Comparison of ENCODE assay signal across 11 mouse cellular contexts in the genomic region with DNA sequence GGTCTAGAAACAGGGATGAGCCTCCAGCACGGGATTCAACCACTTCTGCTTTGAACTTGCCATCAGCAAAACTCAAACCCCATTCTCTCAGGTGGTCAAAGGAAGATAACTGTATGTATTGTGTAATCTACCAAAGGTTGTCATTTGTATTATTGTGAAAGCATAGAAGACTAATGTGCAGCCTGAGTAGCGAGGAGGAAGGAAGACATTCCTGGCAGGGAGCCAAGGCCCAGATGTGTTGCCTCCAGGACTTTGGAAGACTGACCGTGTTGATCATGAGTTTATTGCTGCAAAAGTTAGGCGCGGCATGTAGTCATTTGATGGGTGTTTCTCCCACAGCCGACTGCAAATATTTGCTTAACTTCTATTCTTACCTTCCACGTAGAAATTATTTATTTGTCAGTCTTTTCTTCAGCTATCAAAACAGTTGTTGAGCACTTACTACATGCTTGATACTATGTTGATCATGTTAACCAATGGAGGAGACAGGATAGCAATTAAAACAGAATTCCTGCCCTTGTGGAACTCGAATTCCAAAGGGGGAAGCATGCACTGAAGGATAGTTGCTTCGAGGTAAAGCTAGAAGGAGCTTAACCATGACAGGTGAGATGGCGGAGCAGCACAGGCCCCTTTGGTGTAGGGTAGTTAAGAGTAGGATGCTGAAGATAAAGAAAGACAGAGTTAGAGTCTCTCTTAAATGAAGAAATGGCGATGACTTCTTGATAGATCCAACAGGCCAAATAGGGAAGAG. TPM values are rescaled to one million over a fixed set of nuclear protein-coding genes. Genes with fewer than 3 reads are reported as not detected.
DNase-seq lines count a peak whose midpoint lies in the region; ATAC-seq and TF ChIP-seq lines count a peak whose summit lies in the region.
"Had no signal": no experiment of that assay in that cellular context is flagged by ENCODE, and none has a peak within 500 bp of the region (broad histone marks: within the 10 kb centered on the region; RNA-seq: fewer than 3 reads in every experiment).

No protein-coding gene starts in this region.

- H3K4me1 ChIP-seq in heart, embryonic 10.5 days, result no peaks in the 10 kb centered on the region
- peaks cover 3% of the 10 kb centered on the region; the same call in 1 of the 2 replicates for H3K4me1 ChIP-seq in liver, postnatal 0 days (ENCODE audit: insufficient read depth)
- H3K4me1 ChIP-seq in forebrain, embryonic 16.5 days (replicated peaks; ENCODE audit: control insufficient read depth, insufficient read depth, low read length), result no peaks in the 10 kb centered on the region
- H3K4me1 ChIP-seq: forebrain, embryonic 12.5 days had no signal

- peak; percentile 26 for DNase-seq in heart, postnatal 36 days
- no peak for DNase-seq in heart, embryonic 10.5 days (ENCODE audit: low spot score)
- DNase-seq in 416B (ENCODE audit: low read depth), result peak; percentile 31
- peak; percentile 31 for DNase-seq in gastrocnemius, postnatal 10 days
- DNase-seq in liver, postnatal 0 days, result peak; percentile 67
- no peak for DNase-seq in thymus, postnatal 25 days
- DNase-seq in cerebellum, adult 9-10 months, result no peak
- DNase-seq: thymus, postnatal 14 days had no signal

- H3K27ac ChIP-seq in heart, embryonic 10.5 days, result no peak overlapping the region
- 0 out of 2 replicates have a peak overlapping the region, but pooled peaks have one; percentile 29 for H3K27ac ChIP-seq in liver, postnatal 0 days (ENCODE audit: low read depth)
- no peak overlapping the region for H3K27ac ChIP-seq in forebrain, embryonic 16.5 days (ENCODE audit: low read length)
- H3K27ac ChIP-seq: forebrain, embryonic 12.5 days; liver, embryonic 14.5 days had no signal

- H3K9me3 ChIP-seq in heart, embryonic 10.5 days, result no peaks in the 10 kb centered on the region
- peaks cover 6% of the 10 kb centered on the region; the same call in 1 of the 2 replicates for H3K9me3 ChIP-seq in liver, postnatal 0 days (ENCODE audit: low read length)
- H3K9me3 ChIP-seq in forebrain, embryonic 16.5 days (ENCODE audit: control insufficient read depth, low read length), result 0 out of 2 replicates have a peak, but pooled peaks cover 2% of the 10 kb centered on the region

- no peak overlapping the region for H3K9ac ChIP-seq in liver, postnatal 0 days (replicated peaks)
- H3K9ac ChIP-seq in forebrain, embryonic 16.5 days (replicated peaks; ENCODE audit: low read depth, low read length), result no peak overlapping the region
- H3K9ac ChIP-seq: forebrain, embryonic 12.5 days; liver, embryonic 14.5 days had no signal

- 85% methylated on average over 11 of the region's 11 CpGs for WGBS in heart, embryonic 10.5 days
- WGBS in liver, postnatal 0 days (ENCODE audit: insufficient replicate concordance), result 65% methylated on average over 11 of the region's 11 CpGs
- 84% methylated on average over 11 of the region's 11 CpGs for WGBS in forebrain, embryonic 16.5 days

- peak; percentile 66 for ATAC-seq in liver, postnatal 0 days
- no peak for ATAC-seq in forebrain, embryonic 16.5 days

- H3K27me3 ChIP-seq in heart, embryonic 10.5 days (ENCODE audit: insufficient read depth, poor library complexity, severe bottlenecking), result no peaks in the 10 kb centered on the region
- H3K27me3 ChIP-seq in liver, postnatal 0 days (ENCODE audit: insufficient read depth, low read length), result no peaks in the 10 kb centered on the region
- no peaks in the 10 kb centered on the region for H3K27me3 ChIP-seq in forebrain, embryonic 16.5 days (replicated peaks; ENCODE audit: control insufficient read depth, insufficient read depth, low read length)
- H3K27me3 ChIP-seq: forebrain, embryonic 12.5 days had no signal

- no peak overlapping the region for H3K4me2 ChIP-seq in liver, postnatal 0 days (ENCODE audit: low read depth, low read length)
- no peak overlapping the region for H3K4me2 ChIP-seq in forebrain, embryonic 16.5 days (ENCODE audit: low read length)
- H3K4me2 ChIP-seq: forebrain, embryonic 12.5 days had no signal

- intact Hi-C loops in heart, postnatal 36 days (cut with DNase I), result no loop called here

- H3K36me3 ChIP-seq in heart, embryonic 10.5 days, result no peaks in the 10 kb centered on the region
- H3K36me3 ChIP-seq in liver, postnatal 0 days (replicated peaks; ENCODE audit: insufficient read depth, low read length), result no peaks in the 10 kb centered on the region
- no peaks in the 10 kb centered on the region for H3K36me3 ChIP-seq in forebrain, embryonic 16.5 days (ENCODE audit: control insufficient read depth, insufficient read depth)
- H3K36me3 ChIP-seq: forebrain, embryonic 12.5 days had no signal

- no peak overlapping the region for H3K4me3 ChIP-seq in heart, embryonic 10.5 days
- no peak overlapping the region for H3K4me3 ChIP-seq in liver, postnatal 0 days (ENCODE audit: low read depth, low read length)
- H3K4me3 ChIP-seq in forebrain, embryonic 16.5 days (replicated peaks; ENCODE audit: low read length), result no peak overlapping the region
- H3K4me3 ChIP-seq: forebrain, embryonic 12.5 days had no signal

- no peak for TF ChIP-seq CTCF in liver, postnatal 0 days (IDR thresholded peaks at IDR 0.05; ENCODE audit: low read depth)

- no peak for TF ChIP-seq EP300 in liver, postnatal 0 days (IDR thresholded peaks at IDR 0.05; ENCODE audit: low read depth)

RNA-seq across cellular contexts. Expression of gene Capza2, which starts 40.1 kb away (rescaled TPM):
- total RNA-seq in heart, postnatal 36 days (2021), result 100 to 1,000 TPM; 145 TPM
- polyA plus RNA-seq in heart, embryonic 10.5 days (2016; fragmentation: Nextera tagmentation; extraction: Ambion mirVana), result 201 and 220 TPM in 2 replicates
- 100 to 1,000 TPM; 283 to 307 TPM for total RNA-seq in gastrocnemius, postnatal 10 days (2021)
- polyA plus RNA-seq in liver, postnatal 0 days (2015; fragmentation: Nextera tagmentation; extraction: Ambion mirVana), result 104 and 107 TPM in 2 replicates
- 269 and 308 TPM in 2 replicates for polyA plus RNA-seq in forebrain, embryonic 16.5 days (2015; fragmentation: Nextera tagmentation; extraction: Ambion mirVana)

Comparison
In these comparisons a context has a peak if more than half of its experiments do, and no peak if none do; other contexts are left out.
1. DNase-seq: peak in heart, postnatal 36 days (2 of 2), 416B (single experiment), gastrocnemius, postnatal 10 days (single experiment) and liver, postnatal 0 days (single experiment); none in heart, embryonic 10.5 days (single experiment), thymus, postnatal 25 days (single experiment) and cerebellum, adult 9-10 months (single experiment).